Mouse (Mus musculus): ENCODE measurements at regions not wholly inside any gene's neighbourhood (a gene's known extent, or its start where the extent isn't known, plus 50 kb on each side); places are given as distances from the start of the nearest gene placed in this dataset.

DNA sequence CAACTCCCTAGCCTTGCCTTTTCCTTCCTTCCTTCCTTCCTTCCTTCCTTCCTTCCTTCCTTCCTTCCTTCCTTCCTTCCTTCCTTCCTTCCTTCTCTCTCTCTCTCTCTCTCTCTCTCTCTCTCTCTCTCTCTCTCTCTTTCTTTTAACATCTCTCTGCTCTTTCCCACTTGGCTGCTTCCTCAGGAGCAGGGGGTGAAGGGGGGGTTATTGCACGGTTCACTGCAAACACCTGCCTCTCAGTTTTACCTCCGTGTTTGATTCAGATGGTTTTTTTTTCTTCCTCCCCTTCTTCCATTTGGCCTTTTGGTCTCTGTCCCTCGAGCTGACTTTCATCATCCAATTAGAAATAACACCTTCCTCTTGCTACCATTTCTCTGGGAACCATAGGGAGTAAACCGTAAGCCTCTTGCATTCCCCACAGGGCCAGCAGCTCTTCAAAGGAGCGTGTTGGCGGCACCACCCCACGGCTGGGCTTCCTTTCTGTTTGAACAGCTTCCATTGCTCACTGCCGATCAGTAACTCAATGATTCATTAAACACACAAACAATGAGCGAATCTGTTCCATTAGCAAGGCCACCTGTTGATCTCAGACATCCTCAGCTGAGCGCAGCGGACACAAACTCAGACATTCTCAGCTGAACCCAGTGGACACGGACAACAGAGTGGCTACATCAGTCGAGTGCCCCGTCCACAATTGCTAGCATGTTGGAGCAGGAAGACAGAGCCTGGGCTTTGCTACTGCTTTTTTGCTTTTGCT lies 318.4 kb upstream of the Gm15217 start:
- no peak for TF ChIP-seq ZC3H11A (IDR thresholded peaks at IDR 0.05; ENCODE audit: borderline replicate concordance, low read depth, low read length)
- no peak for TF ChIP-seq ZNF384 (IDR thresholded peaks at IDR 0.05; ENCODE audit: low read depth, low read length)

Data from ES-E14 (cell line).